Mouse (Mus musculus): ENCODE measurements around the gene Glrb. TPM values are rescaled to one million over a fixed set of nuclear protein-coding genes. Genes with fewer than 3 reads are reported as not detected.

Glrb gene
- total RNA-seq, 2 experiments from 2014 or later, result 0.11 TPM; not detected in 1

GRCm38 (mm10) chr3:80805327-80805726, 108.1 kb downstream of the Glrb start:
- DNase-seq, result no peak
- intact Hi-C loops (cut with DNase I), result no loop called here
- peak; percentile 16; the same call in 1 of the 2 replicates for TF ChIP-seq CTCF (IDR thresholded peaks at IDR 0.05)
- Histone ChIP-seq H3K27ac (no peak overlapping the region), H3K4me3 (no peak overlapping the region)

- DNase-seq, result no peak
- Histone ChIP-seq H3K27ac (no peak overlapping the region), H3K4me3 (no peak overlapping the region)
- no peak for TF ChIP-seq CTCF (IDR thresholded peaks at IDR 0.05)
- intact Hi-C loops (cut with DNase I), result no loop called here
Measured at GRCm38 (mm10) chr3:80803811-80804210, 109.6 kb downstream of the Glrb start.

DNA sequence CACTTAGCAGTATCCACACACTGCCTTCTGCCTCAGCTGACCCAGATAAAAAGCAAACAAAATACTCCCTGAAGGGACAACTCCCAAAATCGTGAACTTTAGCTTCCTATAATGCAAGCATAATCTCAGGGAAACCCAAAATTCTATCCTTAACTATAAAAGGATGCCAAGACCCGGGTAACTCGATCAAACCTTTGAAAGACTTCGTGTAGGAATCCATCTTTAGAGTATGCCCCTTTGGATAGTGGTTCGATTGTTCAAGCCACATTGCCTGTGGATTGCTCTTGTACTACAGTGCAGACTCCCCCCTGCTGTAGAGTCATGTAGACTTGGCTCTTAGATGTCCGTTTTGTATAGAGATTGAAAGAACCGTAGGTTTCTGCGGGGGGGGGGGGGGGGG, 110.2 kb downstream of the Glrb start:
- no peak for DNase-seq
- Histone ChIP-seq H3K27ac (no peak overlapping the region), H3K4me3 (no peak overlapping the region)
- intact Hi-C loops (cut with DNase I), result no loop called here
- no peak for TF ChIP-seq CTCF (IDR thresholded peaks at IDR 0.05)

DNA sequence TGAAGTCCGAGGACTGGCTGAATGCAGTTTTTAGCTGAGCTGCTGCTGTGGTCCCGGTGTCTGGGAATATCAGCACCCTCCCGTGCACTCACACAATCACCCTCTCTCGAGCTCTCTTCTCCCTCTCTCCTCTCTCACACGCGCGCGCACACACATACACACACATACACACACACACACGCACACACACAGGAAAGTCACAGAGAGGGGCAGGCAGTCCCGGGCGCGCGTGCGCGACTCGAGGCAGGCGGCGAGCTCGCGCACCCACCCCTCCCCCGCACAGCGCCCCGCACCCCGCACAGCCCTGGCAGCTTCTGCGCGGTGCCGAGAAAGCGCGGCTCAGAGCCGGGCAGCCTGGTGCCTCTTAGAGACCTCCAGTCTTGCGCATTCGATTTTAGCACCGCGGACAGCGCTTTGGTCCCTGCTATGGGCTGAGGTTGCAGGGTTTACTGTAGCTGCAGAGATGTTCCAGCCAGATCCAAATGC, 110.8 kb downstream of the Glrb start, which contains the start of gene Gria2:
Gene Gria2 (minus strand): TSS at position 240 of the 486 bp plus-strand sequence.
- TF ChIP-seq CTCF (IDR thresholded peaks at IDR 0.05), result no peak

DNA sequence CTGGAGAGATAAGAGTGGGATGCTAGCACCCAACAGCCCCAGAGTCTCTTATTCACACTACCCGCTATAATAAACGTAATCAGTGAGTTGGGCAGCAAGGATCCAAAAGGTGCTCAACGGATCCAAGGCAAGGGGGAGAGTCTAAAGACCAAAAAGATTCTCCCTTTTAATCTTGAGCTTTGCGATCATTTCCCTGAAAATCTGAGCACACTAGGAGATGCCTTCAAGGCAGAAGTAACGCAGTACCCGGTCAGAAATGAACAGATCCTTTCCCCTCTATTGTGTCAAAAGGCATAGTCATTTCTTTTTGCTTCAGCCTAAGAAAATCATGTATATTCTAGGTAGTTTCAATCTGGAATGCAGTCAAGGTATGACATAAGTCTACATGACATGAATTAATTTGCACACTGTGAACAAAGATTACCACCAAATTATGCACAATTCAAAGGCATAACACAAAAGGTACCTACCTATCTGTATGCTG, 111.6 kb downstream of the Glrb start:
- Histone ChIP-seq H3K27ac (no peak overlapping the region), H3K4me3 (no peak overlapping the region)
- DNase-seq, result no peak
- no peak for TF ChIP-seq CTCF (IDR thresholded peaks at IDR 0.05)
- intact Hi-C loops (cut with DNase I), result no loop called here

More for the DNA sequence above, 110.8 kb downstream of the Glrb start, which contains the start of gene Gria2:
- DNase-seq, result peak; percentile 21
- no peak within 1 kb of the TSS for H3K27ac ChIP-seq
- intact Hi-C loops (cut with DNase I), result no loop called here
- H3K4me3 ChIP-seq, result peak within 1 kb of the TSS; percentile 38

- Histone ChIP-seq H3K4me3 (peak overlapping the region; percentile 43), H3K27ac (no peak overlapping the region)
- no peak for TF ChIP-seq CTCF (IDR thresholded peaks at IDR 0.05)
- intact Hi-C loops (cut with DNase I), result no loop called here
- DNase-seq, result no peak
Measured at GRCm38 (mm10) chr3:80800995-80801826, 112.2 kb downstream of the Glrb start.

DNA sequence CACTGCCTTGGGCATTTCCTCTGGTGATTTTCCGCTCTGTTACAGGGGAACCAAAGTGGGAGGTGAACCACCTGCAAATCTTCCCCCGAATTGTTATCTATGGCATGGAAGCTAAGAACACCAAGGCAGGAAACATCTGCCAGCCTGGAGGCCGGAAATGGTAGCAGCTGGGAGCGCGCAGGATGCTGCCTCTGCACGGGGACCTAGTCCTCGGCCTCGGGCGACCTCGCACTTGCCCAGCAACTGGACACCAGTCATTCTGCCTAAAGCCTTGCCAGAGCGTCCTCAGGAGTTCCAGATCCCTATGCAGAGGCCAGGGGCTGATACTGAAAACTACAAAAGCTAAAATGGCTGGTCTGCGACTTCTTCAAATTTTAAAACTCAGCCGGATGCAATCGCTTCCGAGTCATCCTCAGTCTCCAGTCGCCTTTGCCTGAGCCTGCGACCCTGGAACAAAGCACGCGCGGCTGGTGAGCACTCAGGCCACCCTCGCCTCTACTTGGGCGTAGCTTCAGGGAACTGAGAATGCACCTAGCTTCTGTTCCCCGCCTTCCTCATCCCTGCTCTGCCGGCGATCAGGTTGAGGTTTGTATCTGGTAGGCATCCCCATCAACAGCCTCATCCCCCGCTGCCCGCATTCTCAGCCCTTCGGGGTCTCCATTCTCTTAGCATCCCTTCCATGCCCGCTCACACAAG, 113.0 kb downstream of the Glrb start:
- Histone ChIP-seq H3K27ac (no peak overlapping the region), H3K4me3 (peak overlapping the region; percentile 43)
- TF ChIP-seq CTCF (IDR thresholded peaks at IDR 0.05), result no peak
- peak; percentile 25 for DNase-seq
- intact Hi-C loops (cut with DNase I), result no loop called here

- intact Hi-C loops (cut with DNase I), result no loop called here
- no peak overlapping the region for H3K27ac ChIP-seq
- TF ChIP-seq CTCF (IDR thresholded peaks at IDR 0.05), result no peak
- no peak for DNase-seq
- no peak overlapping the region for H3K4me3 ChIP-seq
Measured at GRCm38 (mm10) chr3:80797935-80798334, 115.5 kb downstream of the Glrb start.

DNA sequence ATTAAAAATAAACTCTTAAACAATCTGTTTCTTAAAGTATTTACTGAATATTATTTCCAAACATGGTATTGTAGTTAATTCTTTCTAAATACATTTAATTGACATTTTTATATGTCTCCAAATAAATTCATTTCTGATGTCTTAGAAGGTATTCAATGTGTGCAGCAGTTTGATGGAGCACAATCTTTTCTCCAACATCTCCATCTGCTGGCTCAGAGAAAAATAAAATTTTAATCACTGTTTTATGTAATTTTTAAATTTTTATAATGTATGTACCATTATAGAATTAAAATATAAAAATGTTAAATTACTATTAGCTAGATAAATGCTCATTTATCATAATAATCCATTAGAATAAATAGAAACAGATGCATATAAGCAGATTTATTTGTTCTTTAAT, 116.7 kb downstream of the Glrb start:
- no peak for DNase-seq
- H3K27ac ChIP-seq, result no peak overlapping the region
- H3K4me3 ChIP-seq, result no peak overlapping the region
- no peak for TF ChIP-seq CTCF (IDR thresholded peaks at IDR 0.05)
- intact Hi-C loops (cut with DNase I), result no loop called here

- DNase-seq, result no peak
- no peak overlapping the region for H3K27ac ChIP-seq
- no peak overlapping the region for H3K4me3 ChIP-seq
- TF ChIP-seq CTCF (IDR thresholded peaks at IDR 0.05), result no peak
- intact Hi-C loops (cut with DNase I), result no loop called here
Measured at GRCm38 (mm10) chr3:80795284-80795683, 118.2 kb downstream of the Glrb start.

Other genes starting within 250 kb of the Glrb start
- gene Gria2, start 110.8 kb downstream of the Glrb start, total RNA-seq (2021), result under 1 TPM in 1 of 2 experiments, not detected in 1; 0.06 TPM
- gene Pdgfc, start 122.8 kb upstream of the Glrb start, total RNA-seq (2021), result 1 to 10 TPM; 1.6 to 3.3 TPM